Mouse (Mus musculus) T-cell, adult 2 months (primary cell): ENCODE measurements around the gene Gm21750.
"Not testable (repeated sequence)": the region's sequence is repeated elsewhere in the genome, so short reads cannot be mapped to it uniquely, and the experiment has no call there.

Experiments
- DNase-seq: peaks from one replicate; pipeline ENCODE4 v3.0.0; 2022; ENCODE audit warnings: low spot score

Gene Gm21750

DNA sequence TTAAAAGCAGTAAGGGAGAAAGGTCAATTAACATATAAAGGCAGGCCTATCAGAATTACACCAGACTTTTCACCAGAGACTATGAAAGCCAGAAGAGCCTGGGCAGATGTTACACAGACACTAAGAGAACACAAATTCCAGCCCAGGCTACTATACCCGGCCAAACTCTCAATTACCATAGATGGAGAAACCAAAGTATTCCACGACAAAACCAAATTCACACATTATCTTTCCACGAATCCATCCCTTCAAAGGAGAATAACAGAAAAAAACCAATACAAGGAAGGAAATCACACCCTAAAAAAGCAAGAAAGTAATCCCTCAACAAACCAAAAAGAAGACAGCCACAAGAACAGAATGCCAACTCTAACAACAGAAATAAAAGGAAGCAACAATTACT, at the start of gene Gm21750:
TSS of gene Gm21750 (plus strand) at position 301 of the 400 bp plus-strand sequence.
- DNase-seq = not testable (repeated sequence)

DNA sequence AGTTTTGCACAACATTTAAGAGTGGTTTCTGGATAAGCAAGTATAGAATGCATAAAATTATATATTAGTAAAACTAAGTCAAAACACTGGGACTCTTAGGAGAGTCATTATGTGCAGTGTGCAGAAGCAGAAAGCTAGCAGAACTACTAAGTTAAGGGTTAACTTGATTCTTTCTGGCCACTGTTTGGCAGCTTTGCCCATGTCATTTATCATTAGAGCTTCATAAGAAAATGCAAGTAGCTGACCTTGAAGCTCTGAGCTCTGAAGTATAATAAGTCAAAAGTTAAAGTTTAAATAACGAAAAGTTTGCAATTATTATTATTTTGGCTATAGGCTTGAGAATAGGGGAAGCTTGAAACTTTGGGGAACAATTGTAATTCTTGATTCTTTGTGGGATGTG, 46.1 kb upstream of the Gm21750 start:
- not testable (repeated sequence) for DNase-seq

DNA sequence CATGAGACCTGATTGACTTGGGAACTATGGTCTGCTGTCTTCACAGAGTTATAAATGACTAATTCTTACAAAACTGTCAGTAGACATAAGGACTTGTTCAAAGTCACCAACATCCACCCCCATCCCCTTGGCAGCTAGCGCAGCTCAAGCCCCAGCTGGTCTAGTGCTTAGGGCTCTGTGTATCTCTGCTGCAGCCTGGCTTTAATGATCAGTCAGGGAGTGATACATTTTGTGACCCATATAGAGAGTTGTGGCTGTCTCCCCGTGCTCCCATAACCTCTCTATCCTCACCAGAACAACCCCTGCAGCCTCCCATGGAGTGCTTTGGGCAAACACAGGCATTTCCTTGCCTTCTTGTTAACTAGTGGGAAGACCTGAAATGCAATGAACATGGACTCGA, 40.1 kb upstream of the Gm21750 start:
- DNase-seq = no peak

DNA sequence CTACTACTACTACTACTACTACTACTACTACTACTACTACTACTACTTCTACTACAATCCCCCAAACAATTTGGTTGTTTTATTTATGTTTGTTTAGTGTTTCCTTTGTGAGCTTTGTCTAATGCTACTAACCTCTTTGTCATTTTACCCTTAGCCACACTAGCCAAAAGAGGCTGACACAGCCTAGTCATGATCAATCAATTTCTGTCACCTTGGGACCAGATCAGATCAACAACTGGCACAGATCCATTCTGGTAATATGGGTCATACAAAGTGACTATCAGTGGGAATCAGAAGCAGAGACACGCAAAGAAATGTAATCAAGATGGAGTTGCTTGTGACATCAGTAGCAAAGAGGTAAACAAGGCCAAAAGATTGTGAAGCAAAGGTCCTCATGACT, 38.0 kb upstream of the Gm21750 start:
- no peak for DNase-seq

DNA sequence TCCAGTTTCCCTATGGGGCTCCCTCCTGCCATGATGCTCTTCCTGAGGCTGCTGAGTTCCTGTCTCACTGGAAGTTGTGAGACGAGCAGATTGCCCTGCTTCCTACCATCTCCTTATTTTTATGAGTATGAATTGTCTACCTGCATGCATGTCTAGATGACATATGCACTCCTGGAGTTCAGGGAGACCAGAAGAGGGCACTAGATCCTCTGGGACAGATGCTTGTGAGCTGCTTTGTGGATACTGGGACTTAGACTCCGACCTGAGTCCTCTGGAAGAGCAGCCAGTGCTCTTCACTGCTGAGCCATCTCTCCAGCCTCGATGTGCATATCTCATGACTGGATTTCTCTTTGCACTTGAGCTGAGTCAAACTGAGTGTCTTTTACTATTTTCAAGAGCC, 35.6 kb upstream of the Gm21750 start:
- DNase-seq = no peak

DNA sequence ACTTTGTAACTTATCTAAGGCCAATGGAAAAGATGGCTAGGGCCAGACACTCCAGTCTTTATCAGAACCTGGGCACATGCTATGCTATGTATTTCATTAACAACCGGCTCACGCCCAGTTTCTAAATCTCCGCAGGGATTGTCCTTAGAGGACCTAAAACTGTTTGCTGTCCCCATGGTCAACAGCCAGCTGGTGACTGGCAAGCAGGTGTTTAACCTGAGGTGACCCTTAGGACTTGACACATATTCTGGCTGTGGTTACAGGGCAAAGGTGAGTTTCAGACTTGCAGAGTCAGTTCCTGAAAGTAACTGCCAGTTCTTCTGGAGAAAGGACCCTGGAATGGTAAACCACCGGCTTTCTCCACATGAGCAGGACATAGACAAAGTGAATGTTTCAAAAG, 29.5 kb upstream of the Gm21750 start:
- no peak for DNase-seq

DNA sequence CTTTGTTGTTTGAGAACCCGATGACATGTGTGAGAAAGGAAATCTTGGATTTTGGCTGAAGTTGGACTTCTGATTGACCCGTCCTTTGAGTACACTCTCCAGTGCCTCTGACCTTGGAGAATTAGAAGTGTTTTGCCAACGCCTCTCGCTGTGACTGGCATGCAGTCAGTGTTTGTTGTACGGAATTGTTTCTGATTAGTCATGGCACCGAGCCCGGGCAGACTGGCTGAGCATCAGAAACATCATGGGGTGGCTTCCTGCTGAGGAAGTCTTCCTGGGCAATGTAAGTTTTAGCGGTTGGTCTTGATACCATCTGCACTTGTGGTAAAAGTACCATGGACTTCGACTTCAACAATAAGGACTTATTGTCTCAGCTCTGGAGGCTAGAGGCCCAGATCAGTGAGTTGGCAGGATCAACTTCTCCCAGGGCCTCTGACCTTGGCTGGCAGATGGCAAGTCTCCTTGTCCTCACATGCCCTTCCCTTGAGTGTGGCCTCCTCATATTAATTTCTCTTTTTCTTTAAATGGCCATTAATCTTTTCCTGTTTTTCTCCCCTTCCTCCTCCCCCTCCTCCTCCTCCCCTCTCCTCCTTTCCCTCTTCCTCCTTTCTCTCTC, 28.3 kb upstream of the Gm21750 start:
- no peak for DNase-seq

DNA sequence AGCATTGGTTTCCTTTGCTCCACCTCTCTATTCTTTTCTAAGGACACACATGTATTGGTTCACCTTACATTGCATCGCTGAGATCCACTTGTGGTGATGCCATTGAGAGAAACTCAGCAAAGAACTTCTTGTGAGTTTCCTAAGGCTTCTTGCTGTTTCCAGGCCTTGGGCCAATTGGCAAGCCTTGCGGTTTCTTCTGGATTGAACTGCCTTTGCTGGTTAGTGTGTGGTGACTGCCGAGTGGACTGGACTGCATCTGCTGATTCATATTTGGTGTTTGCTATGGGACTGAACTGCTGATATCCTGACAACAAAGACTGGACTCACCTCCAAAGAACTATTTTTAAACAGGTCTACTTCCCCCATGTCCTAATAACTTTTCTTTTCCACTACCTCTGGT, 26.7 kb upstream of the Gm21750 start:
- DNase-seq = no peak

DNA sequence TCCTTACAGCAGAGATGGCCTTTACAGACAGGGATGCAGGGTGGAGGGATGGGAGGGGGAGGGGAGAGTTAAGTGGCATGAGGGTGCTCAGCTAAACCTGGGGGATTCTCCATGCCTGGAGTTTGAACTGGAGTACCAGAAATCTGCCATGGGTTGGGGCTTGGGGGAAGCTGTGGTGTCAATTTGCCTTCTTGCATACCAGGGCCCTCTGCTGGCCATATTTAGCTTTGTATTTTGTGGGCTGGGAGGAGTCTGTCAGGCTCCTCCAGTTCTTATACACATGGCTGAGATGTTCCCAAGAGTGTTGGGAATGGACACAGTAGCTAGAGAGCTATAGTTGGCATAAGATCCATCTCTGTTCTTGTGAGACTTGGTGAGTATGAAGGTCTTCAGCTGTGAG, 23.6 kb upstream of the Gm21750 start:
- no peak for DNase-seq

DNA sequence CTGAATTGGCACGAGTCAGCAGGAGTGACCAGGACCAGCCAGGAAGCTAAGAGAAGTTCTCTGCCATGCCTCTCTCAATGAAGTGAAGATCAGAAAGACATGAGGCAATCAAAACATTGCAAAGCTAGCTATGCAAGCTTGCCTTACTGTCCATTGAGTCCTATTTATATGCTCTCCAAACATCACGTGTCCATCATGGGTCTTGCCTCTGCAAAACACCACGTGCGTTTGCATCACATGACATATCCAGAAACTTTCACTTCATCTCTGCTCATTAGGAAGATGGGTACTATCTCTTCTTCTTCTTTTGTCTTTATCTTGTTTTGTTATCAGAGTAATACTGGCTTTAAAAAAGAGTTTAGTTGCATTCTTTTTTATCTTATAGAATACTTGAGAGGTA, 10.8 kb upstream of the Gm21750 start:
- no peak for DNase-seq

DNA sequence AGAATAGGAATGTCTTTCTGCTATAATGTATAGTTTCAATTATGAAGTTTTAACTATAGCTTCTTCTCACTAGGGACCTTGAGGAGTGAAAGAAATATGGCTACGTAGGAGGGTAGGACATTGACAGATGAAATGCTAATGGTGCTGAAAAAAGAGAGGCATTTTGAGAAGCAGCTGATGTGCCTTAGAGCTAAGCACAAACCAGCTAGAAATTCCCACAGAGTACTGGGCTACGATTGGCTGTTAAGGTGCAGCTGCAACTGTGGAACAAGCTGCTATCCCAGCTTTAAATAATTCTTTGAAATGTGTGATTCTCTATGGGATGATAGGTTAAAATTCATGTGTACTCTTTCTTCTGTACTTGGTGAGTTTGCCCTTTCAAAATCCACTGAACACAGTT, 9.1 kb downstream of the Gm21750 start:
- no peak for DNase-seq

DNA sequence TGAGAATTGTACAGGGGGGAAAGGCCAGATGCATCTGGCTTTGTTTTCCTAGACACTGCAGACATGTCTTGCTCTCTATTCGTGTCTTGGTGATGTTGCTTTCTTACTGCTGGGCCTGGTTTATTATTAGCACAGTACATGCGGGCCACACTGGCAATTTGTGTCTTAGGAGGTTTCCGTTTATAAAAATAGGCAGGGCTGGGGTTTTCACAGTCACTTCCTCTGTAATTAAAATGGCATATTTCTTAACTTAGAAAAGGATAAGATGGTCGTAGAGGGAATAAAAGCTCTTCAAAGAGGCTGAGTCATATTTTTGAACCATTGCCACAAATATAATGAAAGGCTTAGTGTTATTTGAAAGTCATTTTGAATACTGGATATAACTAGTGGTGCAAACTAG, 26.7 kb downstream of the Gm21750 start:
- no peak for DNase-seq

DNA sequence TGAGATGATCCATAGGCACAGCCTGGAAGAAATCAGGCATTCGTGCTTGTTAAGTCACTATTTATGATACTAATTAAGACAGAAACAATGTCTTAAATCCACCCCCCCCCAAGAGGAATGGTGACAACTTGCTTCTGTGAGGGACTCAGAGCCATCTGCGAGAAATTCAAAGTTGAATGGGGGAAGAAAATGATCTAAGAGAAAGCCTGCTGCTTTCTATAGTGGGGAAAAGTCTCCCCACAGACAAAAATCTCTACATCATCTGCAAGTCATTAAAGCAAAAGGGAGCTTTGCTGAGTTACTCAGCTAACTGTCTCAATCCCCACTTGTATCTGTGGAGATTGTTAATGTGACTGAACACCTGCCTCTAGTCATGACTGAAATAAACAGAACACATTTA, 27.4 kb downstream of the Gm21750 start:
- no peak for DNase-seq

DNA sequence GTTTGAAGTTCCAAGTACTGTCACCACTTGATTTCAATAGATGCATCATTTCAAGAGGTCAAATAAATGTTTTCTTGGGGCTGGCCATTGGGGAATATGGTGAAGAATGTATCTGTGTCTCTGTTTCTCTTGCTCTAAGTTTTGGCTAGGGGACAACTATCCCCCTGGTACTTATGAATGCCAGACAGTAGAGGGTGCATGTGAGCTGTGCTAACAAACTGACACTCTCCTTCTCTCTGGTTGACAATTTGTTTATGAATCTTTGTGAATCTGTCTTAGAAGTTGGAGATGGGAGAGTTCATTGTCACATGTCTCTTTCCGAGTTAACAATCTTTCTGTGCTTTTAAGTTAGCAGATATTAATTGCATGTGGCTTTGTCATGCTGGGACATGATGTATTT, 39.2 kb downstream of the Gm21750 start:
- no peak for DNase-seq

DNA sequence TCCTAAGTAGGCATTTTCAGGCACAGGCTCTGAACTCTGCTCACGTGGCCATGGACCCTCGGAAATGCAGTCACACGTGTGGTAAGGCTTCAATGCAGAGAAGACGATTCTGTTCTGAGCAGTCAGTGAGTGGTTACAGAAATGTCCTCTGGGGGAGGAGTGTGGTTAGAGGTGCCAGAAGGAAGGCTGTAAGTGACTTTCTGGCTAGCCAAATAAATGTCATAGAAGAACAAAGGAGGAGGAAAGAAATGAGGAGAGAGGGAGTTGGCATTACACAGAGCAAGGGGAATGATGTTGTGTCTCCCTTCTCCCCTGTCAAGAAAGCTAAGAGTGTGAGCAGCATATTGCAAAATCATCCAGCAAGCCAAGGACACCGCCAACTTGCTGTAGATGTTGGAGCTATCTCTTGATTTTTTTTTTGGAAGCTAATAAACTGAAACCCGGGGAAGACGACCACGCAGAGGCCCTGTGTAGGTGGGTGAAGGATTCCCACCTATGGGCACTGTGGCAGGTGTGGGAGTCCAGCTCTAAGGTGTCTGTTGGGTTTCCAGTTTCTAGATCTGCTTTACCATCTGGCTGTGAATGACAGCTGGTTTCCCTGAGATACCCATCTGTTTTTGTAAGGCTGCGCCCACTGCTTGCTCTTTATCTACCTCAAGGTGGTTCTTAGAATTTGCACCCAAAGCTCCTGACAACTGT, 48.5 kb downstream of the Gm21750 start:
- no peak for DNase-seq
